Mouse (Mus musculus): ENCODE data around the gene Rgcc. TPM values are rescaled to one million over a fixed set of nuclear protein-coding genes. Genes with fewer than 3 reads are reported as not detected.

Gene Rgcc
- polyA plus RNA-seq, 2 experiments = 226 to 357 TPM

GRCm38 (mm10) chr14:79296836-79297235 is 4.6 kb downstream of the Rgcc start:
- WGBS (ENCODE audit: insufficient replicate concordance) = 16% methylated on average over 5 of the region's 5 CpGs
- no peaks in the 10 kb centered on the region for H3K9me3 ChIP-seq (ENCODE audit: control insufficient read depth, low read length)
- TF ChIP-seq CTCF (IDR thresholded peaks at IDR 0.05; ENCODE audit: low read depth) (no peak), EP300 (IDR thresholded peaks at IDR 0.05; ENCODE audit: low read depth) (no peak)
- peak overlapping the region; percentile 91 for H3K4me2 ChIP-seq (ENCODE audit: low read depth)
- peak overlapping the region; percentile 91 for H3K27ac ChIP-seq
- H3K4me1 ChIP-seq (replicated peaks; ENCODE audit: control insufficient read depth in 2 of 2, insufficient read depth in 2 of 2, low read length in 1 of 2) = peaks cover 58 to 67% of the 10 kb centered on the region in 2 experiments
- H3K9ac ChIP-seq (replicated peaks) = peak overlapping the region; percentile 73
- H3K36me3 ChIP-seq (replicated peaks; ENCODE audit: control insufficient read depth, insufficient read depth, low read depth) = peaks cover 52% of the 10 kb centered on the region
- H3K27me3 ChIP-seq (ENCODE audit: control insufficient read depth, insufficient read depth, low read length) = no peaks in the 10 kb centered on the region
- no peak for DNase-seq (ENCODE audit: low read depth in 3 of 3, low spot score in 3 of 3)
- peak overlapping the region; percentile 58 to 78 for H3K4me3 ChIP-seq (ENCODE audit: insufficient read depth in 1 of 2, low read depth in 2 of 2, low read length in 2 of 2)
- no peak for ATAC-seq (ENCODE audit: insufficient read depth)

- WGBS (ENCODE audit: insufficient replicate concordance) = 16% methylated on average over 7 of the region's 7 CpGs
- Histone ChIP-seq H3K4me1 (replicated peaks; ENCODE audit: control insufficient read depth in 2 of 2, insufficient read depth in 2 of 2, low read length in 1 of 2) (peaks cover 58 to 69% of the 10 kb centered on the region in 2 experiments), H3K9ac (replicated peaks) (peak overlapping the region; percentile 55), H3K27ac (peak overlapping the region; percentile 89), H3K36me3 (replicated peaks; ENCODE audit: control insufficient read depth, insufficient read depth, low read depth) (peaks cover 58% of the 10 kb centered on the region), H3K4me2 (ENCODE audit: low read depth) (peak overlapping the region; percentile 91), H3K27me3 (ENCODE audit: control insufficient read depth, insufficient read depth, low read length) (no peaks in the 10 kb centered on the region), H3K9me3 (ENCODE audit: control insufficient read depth, low read length) (no peaks in the 10 kb centered on the region), H3K4me3 (ENCODE audit: insufficient read depth in 1 of 2, low read depth in 2 of 2, low read length in 2 of 2) (peak overlapping the region; percentile 41 to 78)
- TF ChIP-seq CTCF (IDR thresholded peaks at IDR 0.05; ENCODE audit: low read depth) (no peak), EP300 (IDR thresholded peaks at IDR 0.05; ENCODE audit: low read depth) (peak; percentile 87)
- DNase-seq (ENCODE audit: low read depth in 3 of 3, low spot score in 3 of 3) (peak; percentile 72 to 75 (median 73)), ATAC-seq (ENCODE audit: insufficient read depth) (peak; percentile 61)
Measured at GRCm38 (mm10) chr14:79296201-79296600, 5.2 kb downstream of the Rgcc start.

GRCm38 (mm10) chr14:79295579-79295978 is 5.9 kb downstream of the Rgcc start:
- H3K9me3 ChIP-seq (ENCODE audit: control insufficient read depth, low read length) = no peaks in the 10 kb centered on the region
- no peaks in the 10 kb centered on the region for H3K27me3 ChIP-seq (ENCODE audit: control insufficient read depth, insufficient read depth, low read length)
- peak overlapping the region; percentile 41 to 78 for H3K4me3 ChIP-seq (ENCODE audit: insufficient read depth in 1 of 2, low read depth in 2 of 2, low read length in 2 of 2)
- peaks cover 64% of the 10 kb centered on the region for H3K36me3 ChIP-seq (replicated peaks; ENCODE audit: control insufficient read depth, insufficient read depth, low read depth)
- peak overlapping the region; percentile 91 for H3K4me2 ChIP-seq (ENCODE audit: low read depth)
- ATAC-seq (ENCODE audit: insufficient read depth) (peak; percentile 17; the same call in 1 of the 2 replicates), DNase-seq (ENCODE audit: low read depth in 3 of 3, low spot score in 3 of 3) (no peak)
- H3K27ac ChIP-seq = peak overlapping the region; percentile 89
- TF ChIP-seq CTCF (IDR thresholded peaks at IDR 0.05; ENCODE audit: low read depth) (no peak), EP300 (IDR thresholded peaks at IDR 0.05; ENCODE audit: low read depth) (no peak)
- H3K4me1 ChIP-seq (replicated peaks; ENCODE audit: control insufficient read depth in 2 of 2, insufficient read depth in 2 of 2, low read length in 1 of 2) = peaks cover 62 to 73% of the 10 kb centered on the region in 2 experiments
- WGBS (ENCODE audit: insufficient replicate concordance) = 48% methylated on average over 9 of the region's 9 CpGs
- H3K9ac ChIP-seq (replicated peaks) = peak overlapping the region; percentile 55

- TF ChIP-seq CTCF (IDR thresholded peaks at IDR 0.05; ENCODE audit: low read depth) = no peak
- TF ChIP-seq EP300 (IDR thresholded peaks at IDR 0.05; ENCODE audit: low read depth) = peak; percentile 79
- H3K27me3 ChIP-seq (ENCODE audit: control insufficient read depth, insufficient read depth, low read length) = no peaks in the 10 kb centered on the region
- peak overlapping the region; percentile 89 for H3K27ac ChIP-seq
- peaks cover 62 to 77% of the 10 kb centered on the region in 2 experiments for H3K4me1 ChIP-seq (replicated peaks; ENCODE audit: control insufficient read depth in 2 of 2, insufficient read depth in 2 of 2, low read length in 1 of 2)
- peak overlapping the region; percentile 55 for H3K9ac ChIP-seq (replicated peaks)
- DNase-seq (ENCODE audit: low read depth in 3 of 3, low spot score in 3 of 3) (peak; percentile 74 to 77 (median 76)), ATAC-seq (ENCODE audit: insufficient read depth) (peak; percentile 88)
- WGBS (ENCODE audit: insufficient replicate concordance) = 22% methylated on average over 5 of the region's 5 CpGs
- H3K9me3 ChIP-seq (ENCODE audit: control insufficient read depth, low read length) = no peaks in the 10 kb centered on the region
- peak overlapping the region; percentile 41 to 78; a peak in 3 of 4 replicates for H3K4me3 ChIP-seq (ENCODE audit: insufficient read depth in 1 of 2, low read depth in 2 of 2, low read length in 2 of 2)
- peak overlapping the region; percentile 91 for H3K4me2 ChIP-seq (ENCODE audit: low read depth)
- peaks cover 71% of the 10 kb centered on the region for H3K36me3 ChIP-seq (replicated peaks; ENCODE audit: control insufficient read depth, insufficient read depth, low read depth)
Measured at GRCm38 (mm10) chr14:79294950-79295349, 6.5 kb downstream of the Rgcc start.

GRCm38 (mm10) chr14:79294051-79294814 is 7.2 kb downstream of the Rgcc start:
- Histone ChIP-seq H3K9me3 (ENCODE audit: control insufficient read depth, low read length) (no peaks in the 10 kb centered on the region), H3K4me3 (ENCODE audit: insufficient read depth in 1 of 2, low read depth in 2 of 2, low read length in 2 of 2) (peak overlapping the region; percentile 32 to 78; a peak in 3 of 4 replicates), H3K4me1 (replicated peaks; ENCODE audit: control insufficient read depth in 2 of 2, insufficient read depth in 2 of 2, low read length in 1 of 2) (peaks cover 62 to 78% of the 10 kb centered on the region in 2 experiments), H3K27me3 (ENCODE audit: control insufficient read depth, insufficient read depth, low read length) (no peaks in the 10 kb centered on the region), H3K4me2 (ENCODE audit: low read depth) (peak overlapping the region; percentile 91), H3K9ac (replicated peaks) (peak overlapping the region; percentile 55), H3K27ac (peak overlapping the region; percentile 89), H3K36me3 (replicated peaks; ENCODE audit: control insufficient read depth, insufficient read depth, low read depth) (peaks cover 76% of the 10 kb centered on the region)
- ATAC-seq (ENCODE audit: insufficient read depth) (peak; percentile 24), DNase-seq (ENCODE audit: low read depth in 3 of 3, low spot score in 3 of 3) (no peak)
- TF ChIP-seq EP300 (IDR thresholded peaks at IDR 0.05; ENCODE audit: low read depth) = peak; percentile 52
- TF ChIP-seq CTCF (IDR thresholded peaks at IDR 0.05; ENCODE audit: low read depth) = no peak
- WGBS (ENCODE audit: insufficient replicate concordance) = 32% methylated on average over 8 of the region's 8 CpGs
